Mouse (Mus musculus) CD4-positive helper T cell, adult 2 months (primary cell): ENCODE measurements around the gene Suclg2.

ENCODE experiments used
- DNase-seq: peaks from one replicate; pipeline ENCODE4 v3.0.0-alpha.2; 2012; ENCODE audit warnings: low read depth, missing footprints, low spot score

Suclg2 gene

GRCm38 (mm10) chr6:95718031-95718968 is at the start of gene Suclg2:
TSS of gene Suclg2 (minus strand) at chr6:95718800.
- DNase-seq: peak; percentile 89

- DNase-seq: no peak
Measured at GRCm38 (mm10) chr6:95766566-95766965, 48.0 kb upstream of the Suclg2 start.

GRCm38 (mm10) chr6:95759558-95760172 is 41.1 kb upstream of the Suclg2 start:
- no peak for DNase-seq

- no peak for DNase-seq
Measured at GRCm38 (mm10) chr6:95742378-95742777, 23.8 kb upstream of the Suclg2 start.

GRCm38 (mm10) chr6:95731570-95732367 is 13.2 kb upstream of the Suclg2 start:
- DNase-seq: no peak

- DNase-seq: no peak
Measured at GRCm38 (mm10) chr6:95729399-95729798, 10.8 kb upstream of the Suclg2 start.

GRCm38 (mm10) chr6:95725281-95725680 is 6.7 kb upstream of the Suclg2 start:
- no peak for DNase-seq

GRCm38 (mm10) chr6:95723361-95723760 is 4.8 kb upstream of the Suclg2 start:
- no peak for DNase-seq

GRCm38 (mm10) chr6:95719791-95720190 is 1.2 kb upstream of the Suclg2 start:
- no peak for DNase-seq

- no peak for DNase-seq
Measured at GRCm38 (mm10) chr6:95718969-95719333, 351 bp upstream of the Suclg2 start.

- DNase-seq: no peak
Measured at GRCm38 (mm10) chr6:95717071-95717470, 1.5 kb downstream of the Suclg2 start.

- no peak for DNase-seq
Measured at GRCm38 (mm10) chr6:95716476-95716875, 2.1 kb downstream of the Suclg2 start.

- no peak for DNase-seq
Measured at GRCm38 (mm10) chr6:95713245-95713644, 5.4 kb downstream of the Suclg2 start.

- no peak for DNase-seq
Measured at GRCm38 (mm10) chr6:95712081-95712480, 6.5 kb downstream of the Suclg2 start.

- no peak for DNase-seq
Measured at GRCm38 (mm10) chr6:95711671-95712070, 6.9 kb downstream of the Suclg2 start.

GRCm38 (mm10) chr6:95710886-95711285 is 7.7 kb downstream of the Suclg2 start:
- DNase-seq: no peak

- DNase-seq: no peak
Measured at GRCm38 (mm10) chr6:95709531-95709930, 9.1 kb downstream of the Suclg2 start.

- DNase-seq: no peak
Measured at GRCm38 (mm10) chr6:95709106-95709505, 9.5 kb downstream of the Suclg2 start.

GRCm38 (mm10) chr6:95704626-95705025 is 14.0 kb downstream of the Suclg2 start:
- DNase-seq: no peak

- no peak for DNase-seq
Measured at GRCm38 (mm10) chr6:95702200-95702599, 16.4 kb downstream of the Suclg2 start.

GRCm38 (mm10) chr6:95701786-95702185 is 16.8 kb downstream of the Suclg2 start:
- DNase-seq: no peak

- DNase-seq: no peak
Measured at GRCm38 (mm10) chr6:95700981-95701610, 17.5 kb downstream of the Suclg2 start.
